Mouse (Mus musculus): ENCODE data around the gene Srrm4. TPM values are rescaled to one million over a fixed set of nuclear protein-coding genes. Genes with fewer than 3 reads are reported as not detected.

Gene Srrm4
- polyA plus RNA-seq, 1 experiment from 2014 or later: 23.6 TPM

DNA sequence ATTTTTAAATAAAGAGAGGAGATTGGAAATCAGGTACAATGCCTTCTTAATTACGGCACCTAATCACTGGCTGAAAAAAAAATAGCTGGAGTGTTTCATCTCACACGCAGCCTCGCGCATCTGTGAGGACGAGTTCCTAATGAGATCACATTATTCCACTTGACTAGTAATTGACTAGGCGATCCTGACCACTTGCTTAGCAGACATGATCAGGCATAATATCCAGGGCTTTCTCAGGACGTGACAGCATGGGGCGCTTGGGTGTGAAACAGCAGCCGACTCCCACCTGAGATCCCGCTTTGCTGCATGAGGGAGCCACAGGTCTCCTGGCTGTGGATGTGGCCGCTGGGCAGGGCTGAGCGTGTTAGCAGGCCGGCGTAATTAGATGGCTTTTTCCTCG is 90.3 kb downstream of the Srrm4 start:
- no peaks in the 10 kb centered on the region for H3K27me3 ChIP-seq
- no peak overlapping the region for H3K4me3 ChIP-seq
- no peaks in the 10 kb centered on the region for H3K36me3 ChIP-seq
- H3K4me1 ChIP-seq (replicated peaks): peaks cover 66% of the 10 kb centered on the region
- H3K9me3 ChIP-seq: no peaks in the 10 kb centered on the region
- peak overlapping the region; percentile 78 for H3K27ac ChIP-seq
- peak; percentile 58 for ATAC-seq (ENCODE audit: low FRiP score)
- H3K9ac ChIP-seq: peak overlapping the region; percentile 55; the same call in 1 of the 2 replicates
- WGBS: 40% methylated on average over 15 of the region's 15 CpGs
- peak overlapping the region; percentile 31 for H3K4me2 ChIP-seq

- Histone ChIP-seq H3K4me1 (replicated peaks) (peaks cover 83% of the 10 kb centered on the region), H3K27me3 (no peaks in the 10 kb centered on the region), H3K4me2 (no peak overlapping the region), H3K27ac (peak overlapping the region; percentile 30; the same call in 1 of the 2 replicates), H3K4me3 (no peak overlapping the region), H3K36me3 (no peaks in the 10 kb centered on the region), H3K9me3 (no peaks in the 10 kb centered on the region), H3K9ac (no peak overlapping the region)
- WGBS: 61% methylated on average over 19 of the region's 19 CpGs
- ATAC-seq (ENCODE audit: low FRiP score): no peak
Observed at GRCm38 (mm10) chr5:116498880-116499640, 92.6 kb downstream of the Srrm4 start.

DNA sequence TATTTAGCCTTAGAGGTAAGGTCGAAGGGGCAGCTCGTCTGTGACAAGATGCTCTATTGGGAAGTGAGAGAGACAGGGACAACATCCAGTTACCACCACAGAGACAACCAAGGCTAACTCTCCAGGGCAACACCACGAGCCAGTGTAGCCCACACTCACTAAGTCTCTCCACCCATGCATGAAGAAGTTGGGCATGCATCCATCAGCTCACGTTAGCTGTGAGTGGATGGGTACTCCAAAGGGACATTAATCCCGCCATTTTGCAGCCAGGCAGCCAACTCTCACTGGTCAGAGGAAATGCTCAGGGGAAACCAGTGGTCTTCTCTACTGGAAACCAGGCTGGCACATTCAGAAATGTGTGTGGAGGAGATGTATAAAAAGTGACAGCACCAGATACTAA is 93.8 kb downstream of the Srrm4 start:
- ATAC-seq (ENCODE audit: low FRiP score): no peak
- Histone ChIP-seq H3K9me3 (no peaks in the 10 kb centered on the region), H3K27ac (no peak overlapping the region), H3K36me3 (no peaks in the 10 kb centered on the region), H3K4me3 (no peak overlapping the region), H3K4me1 (replicated peaks) (peaks cover 88% of the 10 kb centered on the region), H3K27me3 (no peaks in the 10 kb centered on the region), H3K9ac (no peak overlapping the region), H3K4me2 (no peak overlapping the region)
- 65% methylated on average over 5 of the region's 5 CpGs for WGBS

GRCm38 (mm10) chr5:116497205-116497604 is 94.4 kb downstream of the Srrm4 start:
- H3K9ac ChIP-seq: no peak overlapping the region
- no peak overlapping the region for H3K4me2 ChIP-seq
- ATAC-seq (ENCODE audit: low FRiP score): no peak; the same call in 1 of the 2 replicates
- 22% methylated on average over 7 of the region's 7 CpGs for whole genome bisulfite sequencing
- peaks cover 91% of the 10 kb centered on the region for H3K4me1 ChIP-seq (replicated peaks)
- H3K4me3 ChIP-seq: no peak overlapping the region
- H3K9me3 ChIP-seq: no peaks in the 10 kb centered on the region
- 0 out of 2 replicates have a peak overlapping the region, but pooled peaks have one; percentile 52 for H3K27ac ChIP-seq
- no peaks in the 10 kb centered on the region for H3K27me3 ChIP-seq
- no peaks in the 10 kb centered on the region for H3K36me3 ChIP-seq

- H3K4me2 ChIP-seq: no peak overlapping the region
- H3K4me1 ChIP-seq (replicated peaks): peaks cover 91% of the 10 kb centered on the region
Observed at GRCm38 (mm10) chr5:116496717-116497116, 94.9 kb downstream of the Srrm4 start.

GRCm38 (mm10) chr5:116495466-116495865 is 96.2 kb downstream of the Srrm4 start:
- Histone ChIP-seq H3K27me3 (no peaks in the 10 kb centered on the region), H3K27ac (peak overlapping the region; percentile 5; the same call in 1 of the 2 replicates), H3K36me3 (no peaks in the 10 kb centered on the region), H3K9me3 (no peaks in the 10 kb centered on the region), H3K4me3 (no peak overlapping the region), H3K9ac (no peak overlapping the region), H3K4me2 (no peak overlapping the region), H3K4me1 (replicated peaks) (peaks cover 91% of the 10 kb centered on the region)
- no peak for ATAC-seq (ENCODE audit: low FRiP score)
- WGBS: 58% methylated on average over 9 of the region's 9 CpGs

More at GRCm38 (mm10) chr5:116496717-116497116, 94.9 kb downstream of the Srrm4 start:
- Histone ChIP-seq H3K9me3 (no peaks in the 10 kb centered on the region), H3K27ac (no peak overlapping the region), H3K27me3 (no peaks in the 10 kb centered on the region), H3K4me3 (no peak overlapping the region), H3K9ac (no peak overlapping the region), H3K36me3 (no peaks in the 10 kb centered on the region)
- WGBS: 85% methylated on average over 2 of the region's 2 CpGs
- no peak for ATAC-seq (ENCODE audit: low FRiP score)

GRCm38 (mm10) chr5:116494377-116494776 is 97.2 kb downstream of the Srrm4 start:
- Histone ChIP-seq H3K27me3 (no peaks in the 10 kb centered on the region), H3K36me3 (no peaks in the 10 kb centered on the region), H3K4me2 (no peak overlapping the region), H3K9ac (no peak overlapping the region), H3K4me3 (no peak overlapping the region), H3K27ac (peak overlapping the region; percentile 25; the same call in 1 of the 2 replicates), H3K9me3 (no peaks in the 10 kb centered on the region), H3K4me1 (replicated peaks) (peaks cover 90% of the 10 kb centered on the region)
- ATAC-seq (ENCODE audit: low FRiP score): no peak
- WGBS: 60% methylated on average over 7 of the region's 7 CpGs

DNA sequence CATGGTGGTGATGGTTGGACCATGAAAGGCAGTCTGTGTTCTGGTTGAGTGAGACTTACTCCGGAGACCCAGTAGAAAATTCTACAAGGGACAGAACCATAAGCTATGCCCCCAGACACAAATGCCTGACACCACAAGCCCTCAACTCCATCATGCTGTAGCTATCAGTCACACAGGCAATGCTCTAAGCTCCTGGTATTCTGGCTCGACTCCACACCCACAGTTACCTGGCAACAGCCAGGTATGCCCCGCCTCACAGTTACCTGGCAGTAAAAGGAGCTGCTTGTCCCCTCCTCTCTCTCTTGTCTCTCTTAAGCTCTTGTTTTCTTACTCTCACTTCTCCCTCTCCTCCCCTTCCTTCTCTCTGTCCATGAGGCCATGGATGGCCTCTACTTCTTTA is 98.9 kb downstream of the Srrm4 start:
- ATAC-seq (ENCODE audit: low FRiP score): no peak
- no peaks in the 10 kb centered on the region for H3K9me3 ChIP-seq

GRCm38 (mm10) chr5:116491794-116492420 is 99.7 kb downstream of the Srrm4 start:
- WGBS: 64% methylated on average over 12 of the region's 12 CpGs

More for the DNA sequence above, 98.9 kb downstream of the Srrm4 start:
- no peak overlapping the region for H3K9ac ChIP-seq
- H3K27me3 ChIP-seq: no peaks in the 10 kb centered on the region
- no peak overlapping the region for H3K4me3 ChIP-seq
- 84% methylated on average over 3 of the region's 3 CpGs for WGBS
- peaks cover 80% of the 10 kb centered on the region for H3K4me1 ChIP-seq (replicated peaks)
- H3K4me2 ChIP-seq: no peak overlapping the region
- no peaks in the 10 kb centered on the region for H3K36me3 ChIP-seq
- peak overlapping the region; percentile 76; the same call in 1 of the 2 replicates for H3K27ac ChIP-seq

DNA sequence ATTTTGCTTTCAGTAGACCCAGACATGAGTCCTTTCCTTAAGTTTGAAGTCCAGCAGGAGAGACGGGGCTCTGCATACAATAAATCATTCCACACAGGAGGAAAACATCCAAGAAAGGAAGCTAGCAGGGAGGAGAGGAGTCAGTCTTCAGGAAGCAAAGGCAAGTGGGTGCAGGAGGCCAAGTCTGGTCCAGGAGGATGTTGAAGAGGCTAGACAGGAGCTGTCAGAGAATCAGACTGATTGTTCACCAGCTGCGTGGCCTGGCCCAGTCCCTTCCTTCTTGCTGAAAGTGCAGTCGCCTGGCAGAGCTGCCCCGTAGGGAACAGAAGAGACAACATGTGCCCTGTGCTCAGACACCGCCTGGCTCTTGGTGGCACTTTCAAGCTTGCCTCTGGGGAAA is 100.8 kb downstream of the Srrm4 start:
- Histone ChIP-seq H3K4me3 (no peak overlapping the region), H3K27ac (peak overlapping the region; percentile 48), H3K4me2 (no peak overlapping the region), H3K27me3 (no peaks in the 10 kb centered on the region), H3K9me3 (no peaks in the 10 kb centered on the region), H3K9ac (no peak overlapping the region), H3K36me3 (no peaks in the 10 kb centered on the region), H3K4me1 (replicated peaks) (peaks cover 77% of the 10 kb centered on the region)
- ATAC-seq (ENCODE audit: low FRiP score): no peak
- 67% methylated on average over 5 of the region's 5 CpGs for WGBS

More at GRCm38 (mm10) chr5:116491794-116492420, 99.7 kb downstream of the Srrm4 start:
- H3K36me3 ChIP-seq: no peaks in the 10 kb centered on the region
- peaks cover 79% of the 10 kb centered on the region for H3K4me1 ChIP-seq (replicated peaks)
- H3K9me3 ChIP-seq: no peaks in the 10 kb centered on the region
- ATAC-seq (ENCODE audit: low FRiP score): no peak
- no peak overlapping the region for H3K4me3 ChIP-seq
- H3K4me2 ChIP-seq: no peak overlapping the region
- peak overlapping the region; percentile 76 for H3K27ac ChIP-seq
- H3K9ac ChIP-seq: peak overlapping the region; percentile 29; the same call in 1 of the 2 replicates
- no peaks in the 10 kb centered on the region for H3K27me3 ChIP-seq

DNA sequence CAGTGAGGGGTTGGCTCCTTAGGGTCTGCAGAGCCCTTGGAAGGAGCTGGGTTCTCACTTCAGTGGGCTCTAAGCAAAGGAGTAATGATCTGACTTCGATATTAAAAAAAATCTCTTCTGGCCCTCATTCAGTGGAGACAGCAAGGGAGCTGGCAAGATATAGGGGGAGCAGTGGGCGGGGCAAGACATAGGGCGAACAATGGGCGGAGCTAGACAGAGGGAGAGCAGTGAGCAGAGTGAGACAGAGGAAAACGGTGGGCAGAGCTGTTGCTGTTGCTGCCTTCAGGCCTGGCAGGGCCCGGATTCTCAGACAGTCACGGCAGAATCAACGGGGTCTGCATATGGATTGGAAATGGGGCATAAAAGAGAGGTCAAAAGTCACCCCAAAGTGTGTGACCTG is 102.0 kb downstream of the Srrm4 start:
- Histone ChIP-seq H3K4me1 (replicated peaks) (peaks cover 77% of the 10 kb centered on the region), H3K27me3 (no peaks in the 10 kb centered on the region), H3K4me2 (no peak overlapping the region), H3K4me3 (no peak overlapping the region), H3K9me3 (no peaks in the 10 kb centered on the region), H3K36me3 (no peaks in the 10 kb centered on the region), H3K27ac (no peak overlapping the region), H3K9ac (no peak overlapping the region)
- ATAC-seq (ENCODE audit: low FRiP score): no peak
- 48% methylated on average over 8 of the region's 8 CpGs for WGBS

DNA sequence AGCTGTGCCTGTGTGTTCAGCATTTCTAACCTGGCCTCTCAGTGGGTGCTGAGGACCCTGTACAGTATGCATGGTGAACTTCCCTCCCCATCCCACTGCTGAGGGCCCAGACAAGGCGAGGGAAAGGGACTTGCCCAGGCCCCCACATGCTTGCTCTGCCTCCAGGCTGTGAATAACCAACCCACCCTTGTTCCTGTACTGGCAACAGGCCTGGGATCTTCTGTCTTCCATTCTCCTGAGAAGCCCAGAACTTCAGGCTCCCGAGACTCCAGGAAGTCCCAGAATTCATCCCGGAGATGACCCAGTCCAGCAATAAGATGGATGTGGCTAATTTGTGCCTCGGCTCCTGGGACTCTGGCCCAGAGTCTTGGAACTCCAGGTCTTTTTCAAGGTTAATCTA is 105.5 kb downstream of the Srrm4 start:
- Histone ChIP-seq H3K9ac (no peak overlapping the region), H3K4me2 (no peak overlapping the region), H3K27me3 (no peaks in the 10 kb centered on the region), H3K4me3 (no peak overlapping the region), H3K4me1 (replicated peaks) (peaks cover 57% of the 10 kb centered on the region), H3K9me3 (no peaks in the 10 kb centered on the region), H3K27ac (0 out of 2 replicates have a peak overlapping the region, but pooled peaks have one; percentile 8), H3K36me3 (no peaks in the 10 kb centered on the region)
- ATAC-seq (ENCODE audit: low FRiP score): no peak
- 70% methylated on average over 4 of the region's 4 CpGs for WGBS
